Mouse (Mus musculus) erythroblast, embryonic 14.5 days (primary cell): ENCODE measurements around the gene Megf11. TPM values are rescaled to one million over a fixed set of nuclear protein-coding genes. Genes with fewer than 3 reads are reported as not detected.

Experiments
- H3K27me3 ChIP-seq: 2 replicates; pipeline ENCODE4 v1.6.1; 2012; ENCODE audit warnings: inconsistent platforms; ENCODE audit not compliant: control insufficient read depth
- H3K36me3 ChIP-seq: 2 replicates; pipeline ENCODE4 v1.6.1; 2012; ENCODE audit warnings: mild to moderate bottlenecking, inconsistent platforms; ENCODE audit not compliant: control insufficient read depth
- H3K4me1 ChIP-seq: 2 replicates; pipeline ENCODE4 v1.6.1; 2012; ENCODE audit warnings: inconsistent platforms; ENCODE audit not compliant: control insufficient read depth
- H3K4me3 ChIP-seq: replicated peaks from 2 replicates; pipeline ENCODE3; 2012; ENCODE audit warnings: moderate library complexity, mild to moderate bottlenecking, inconsistent platforms
- H3K9me3 ChIP-seq: 2 replicates; pipeline ENCODE4 v1.6.1; 2012; ENCODE audit warnings: low read length, inconsistent platforms, mixed read lengths; ENCODE audit not compliant: control insufficient read depth
- GATA1 ChIP-seq: IDR thresholded peaks from 2 replicates; pipeline ENCODE4 v1.6.1; 2012; ENCODE audit warnings: low read length, inconsistent platforms, mixed read lengths
- TAL1 ChIP-seq: IDR thresholded peaks from 3 replicates; pipeline ENCODE4 v1.6.1; 2012; ENCODE audit warnings: low read length, inconsistent platforms, mixed read lengths
- polyA plus RNA-seq: library from polyadenylated mRNA; stranded (reverse); fragments of >175 nt; gene quantifications from 2 replicates; pipeline ENCODE4 v1.2.3, GENCODE M21; 2012

The Megf11 gene
- polyA plus RNA-seq, 1 experiment = not detected

- no peaks in the 10 kb centered on the region for H3K27me3 ChIP-seq
- no peaks in the 10 kb centered on the region for H3K9me3 ChIP-seq
- no peaks in the 10 kb centered on the region for H3K36me3 ChIP-seq
- TF ChIP-seq TAL1 (no peak), GATA1 (no peak)
- no peak overlapping the region for H3K4me3 ChIP-seq
- no peaks in the 10 kb centered on the region for H3K4me1 ChIP-seq
Observed at GRCm38 (mm10) chr9:64619440-64619839, 234.0 kb downstream of the Megf11 start.

- no peak for TF ChIP-seq GATA1
- TF ChIP-seq TAL1 = no peak
- Histone ChIP-seq H3K36me3 (no peaks in the 10 kb centered on the region), H3K4me1 (no peaks in the 10 kb centered on the region), H3K27me3 (no peaks in the 10 kb centered on the region), H3K4me3 (no peak overlapping the region), H3K9me3 (no peaks in the 10 kb centered on the region)
Observed at GRCm38 (mm10) chr9:64620596-64620995, 235.2 kb downstream of the Megf11 start.

- TF ChIP-seq GATA1 (no peak), TAL1 (no peak)
- no peaks in the 10 kb centered on the region for H3K4me1 ChIP-seq
- H3K36me3 ChIP-seq = no peaks in the 10 kb centered on the region
- H3K27me3 ChIP-seq = no peaks in the 10 kb centered on the region
- no peak overlapping the region for H3K4me3 ChIP-seq
- no peaks in the 10 kb centered on the region for H3K9me3 ChIP-seq
Observed at GRCm38 (mm10) chr9:64621499-64622296, 236.3 kb downstream of the Megf11 start.

- Histone ChIP-seq H3K9me3 (no peaks in the 10 kb centered on the region), H3K36me3 (no peaks in the 10 kb centered on the region), H3K4me1 (no peaks in the 10 kb centered on the region), H3K4me3 (no peak overlapping the region), H3K27me3 (no peaks in the 10 kb centered on the region)
- TF ChIP-seq TAL1 (no peak), GATA1 (no peak)
Observed at GRCm38 (mm10) chr9:64623361-64623760, 237.9 kb downstream of the Megf11 start.

- no peaks in the 10 kb centered on the region for H3K4me1 ChIP-seq
- no peaks in the 10 kb centered on the region for H3K9me3 ChIP-seq
- H3K27me3 ChIP-seq = no peaks in the 10 kb centered on the region
- no peaks in the 10 kb centered on the region for H3K36me3 ChIP-seq
- TF ChIP-seq GATA1 (no peak), TAL1 (no peak)
- H3K4me3 ChIP-seq = no peak overlapping the region
Observed at GRCm38 (mm10) chr9:64624536-64624935, 239.1 kb downstream of the Megf11 start.

GRCm38 (mm10) chr9:64629802-64630201 is 244.4 kb downstream of the Megf11 start:
- H3K27me3 ChIP-seq = no peaks in the 10 kb centered on the region
- TF ChIP-seq TAL1 = no peak
- TF ChIP-seq GATA1 = no peak

GRCm38 (mm10) chr9:64633169-64633568 is 247.7 kb downstream of the Megf11 start:
- no peak overlapping the region for H3K4me3 ChIP-seq
- peaks cover 20% of the 10 kb centered on the region for H3K27me3 ChIP-seq
- peaks cover 6% of the 10 kb centered on the region for H3K4me1 ChIP-seq
- H3K36me3 ChIP-seq = no peaks in the 10 kb centered on the region
- no peak for TF ChIP-seq TAL1
- no peak for TF ChIP-seq GATA1
- no peaks in the 10 kb centered on the region for H3K9me3 ChIP-seq

More at GRCm38 (mm10) chr9:64629802-64630201, 244.4 kb downstream of the Megf11 start:
- no peaks in the 10 kb centered on the region for H3K4me1 ChIP-seq
- no peaks in the 10 kb centered on the region for H3K36me3 ChIP-seq
- H3K4me3 ChIP-seq = no peak overlapping the region
- no peaks in the 10 kb centered on the region for H3K9me3 ChIP-seq

GRCm38 (mm10) chr9:64636111-64636510 is 250.7 kb downstream of the Megf11 start:
- H3K4me1 ChIP-seq = peaks cover 13% of the 10 kb centered on the region
- no peaks in the 10 kb centered on the region for H3K9me3 ChIP-seq
- no peaks in the 10 kb centered on the region for H3K36me3 ChIP-seq
- peaks cover 26% of the 10 kb centered on the region for H3K27me3 ChIP-seq
- H3K4me3 ChIP-seq = no peak overlapping the region
- TF ChIP-seq TAL1 = no peak
- no peak for TF ChIP-seq GATA1

GRCm38 (mm10) chr9:64636961-64637360 is 251.5 kb downstream of the Megf11 start:
- H3K36me3 ChIP-seq = no peaks in the 10 kb centered on the region
- no peak for TF ChIP-seq TAL1
- no peak for TF ChIP-seq GATA1
- H3K4me3 ChIP-seq = no peak overlapping the region
- H3K9me3 ChIP-seq = no peaks in the 10 kb centered on the region
- peaks cover 26% of the 10 kb centered on the region for H3K27me3 ChIP-seq
- H3K4me1 ChIP-seq = peaks cover 13% of the 10 kb centered on the region
